Mouse (Mus musculus): ENCODE measurements around the gene Ttyh2. TPM values are rescaled to one million over a fixed set of nuclear protein-coding genes. Genes with fewer than 3 reads are reported as not detected.

Gene Ttyh2
- 1 to 10 TPM; 1.2 TPM for total RNA-seq (2023)

GRCm38 (mm10) chr11:114675341-114675825, at the start of gene Ttyh2:
TSS of gene Ttyh2 (plus strand) at chr11:114675431.

DNA sequence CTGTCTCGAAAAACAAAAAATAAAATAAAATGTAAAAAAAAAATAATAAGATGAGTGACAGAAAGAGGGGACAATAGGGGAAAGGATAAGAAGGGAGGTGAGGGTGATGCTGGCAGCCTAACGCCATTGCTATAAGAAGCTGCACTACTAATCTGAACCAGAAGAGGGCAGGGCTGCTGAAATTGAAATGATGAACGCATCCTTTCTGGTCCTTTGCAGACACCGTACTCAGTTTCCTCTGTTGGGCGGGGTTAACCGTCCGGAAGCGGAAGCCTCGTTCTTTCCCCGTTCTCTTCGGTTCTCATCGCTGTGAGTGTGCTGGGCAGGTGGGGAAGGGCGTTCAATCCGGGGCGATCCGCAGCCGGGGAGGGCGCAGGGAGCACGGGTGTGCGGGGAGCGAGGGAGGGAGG, 6.9 kb upstream of the Ttyh2 start, which contains the start of gene Rpl38:
Gene Rpl38, plus strand, starts transcription at position 224 of the 410 bp plus-strand sequence.

DNA sequence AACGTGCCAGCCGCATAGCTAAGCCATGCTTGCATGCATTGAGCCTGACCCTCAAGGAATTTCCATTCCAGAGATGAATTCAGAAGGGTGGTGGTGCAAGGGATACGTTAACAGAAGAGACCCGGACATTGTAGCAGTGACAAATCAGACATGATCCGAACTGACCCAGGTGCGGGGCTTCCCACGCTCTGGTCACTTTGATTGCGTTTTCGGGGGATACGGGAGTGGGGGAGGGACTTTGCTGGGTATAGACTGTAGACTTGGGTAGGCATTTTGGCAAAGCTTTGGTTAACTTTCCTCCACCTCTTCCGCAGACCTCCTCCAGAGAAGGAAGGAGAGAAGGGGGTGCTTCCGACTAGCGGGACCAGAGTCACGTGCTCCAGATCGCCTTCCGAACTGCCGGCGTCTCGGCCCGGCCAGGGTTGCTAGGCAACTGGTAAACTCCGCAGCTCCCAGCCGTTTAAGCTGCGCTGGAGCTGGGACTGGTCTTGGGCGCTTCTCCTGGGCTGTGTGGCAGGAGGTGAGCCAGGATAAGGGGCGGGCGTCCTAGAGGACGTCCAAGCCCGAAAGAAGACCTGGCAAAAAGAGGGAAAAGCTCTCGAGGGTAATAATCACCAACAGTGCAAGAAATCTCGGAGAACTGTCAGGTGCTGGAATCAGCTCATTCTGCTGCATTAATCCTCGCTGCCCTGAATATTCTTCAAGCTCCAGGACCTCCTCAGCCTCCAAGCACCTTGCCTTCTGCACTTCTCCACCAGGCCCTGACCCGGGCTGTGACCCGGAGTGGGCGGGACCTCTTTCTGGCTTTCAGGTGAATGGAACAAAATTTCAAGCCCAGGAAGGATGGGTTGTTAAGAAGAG, 52.0 kb downstream of the Ttyh2 start, which contains the start of gene Dnaic2:
Gene Dnaic2, plus strand, starts transcription at position 444 of the 861 bp plus-strand sequence.

GRCm38 (mm10) chr11:114764820-114765818, 89.9 kb downstream of the Ttyh2 start, which contains the start of gene Kif19a:
TSS of gene Kif19a (plus strand) at chr11:114765388.

Other genes with a start within 250 kb of the Ttyh2 start
- 100 to 1,000 TPM; 584 to 704 TPM for gene Rpl38, start 6.9 kb upstream of the Ttyh2 start, total RNA-seq (2023)
- gene Dnaic2, start 52.0 kb downstream of the Ttyh2 start, total RNA-seq (2023): not detected
- gene Kif19a, start 90.0 kb downstream of the Ttyh2 start, total RNA-seq (2023): under 1 TPM; 0.49 to 0.67 TPM
- not detected for gene Btbd17, start 120.5 kb downstream of the Ttyh2 start, total RNA-seq (2023)
- gene Gpr142, start 123.5 kb downstream of the Ttyh2 start, total RNA-seq (2023): not detected
- gene Gprc5c, start 175.7 kb downstream of the Ttyh2 start, total RNA-seq (2023): 1 to 10 TPM; 1.6 to 2.2 TPM
- gene Cd300a, start 214.6 kb downstream of the Ttyh2 start, total RNA-seq (2023): 10 to 100 TPM; 57.0 to 71.4 TPM